Mouse (Mus musculus): ENCODE measurements around the gene Olfr481. TPM values are rescaled to one million over a fixed set of nuclear protein-coding genes. Genes with fewer than 3 reads are reported as not detected.

Gene Olfr481
- total RNA-seq (2021), result not detected
- long read RNA-seq, experiment 1, result 0 reads
- long read RNA-seq, experiment 2, result 0 reads

GRCm38 (mm10) chr7:108079555-108079954 lies at the start of gene Olfr481:
TSS of gene Olfr481 (plus strand) at chr7:108079855.
- no peak for DNase-seq (ENCODE audit: low spot score in 2 of 2)

GRCm38 (mm10) chr7:108033889-108034288 lies 45.8 kb upstream of the Olfr481 start, which contains the start of gene Olfr478:
TSS of gene Olfr478 (minus strand) at chr7:108033989.
- no peak for DNase-seq (ENCODE audit: low spot score in 2 of 2)

- DNase-seq (ENCODE audit: low spot score in 2 of 2), result no peak
These were observed 29.3 kb upstream of the Olfr481 start, which contains the start of gene Olfr479 for GRCm38 (mm10) chr7:108050393-108050792. TSS of gene Olfr479 (plus strand) at chr7:108050693.

GRCm38 (mm10) chr7:108067246-108067645 lies 12.4 kb upstream of the Olfr481 start, which contains the start of gene Olfr480:
TSS of gene Olfr480 (minus strand) at chr7:108067346.
- no peak for DNase-seq (ENCODE audit: low spot score in 2 of 2)

GRCm38 (mm10) chr7:108097486-108097885 lies 17.8 kb downstream of the Olfr481 start, which contains the start of gene Olfr482:
TSS of gene Olfr482 (minus strand) at chr7:108097586.
- DNase-seq (ENCODE audit: low spot score in 2 of 2), result no peak

GRCm38 (mm10) chr7:108100549-108100948 lies 20.9 kb downstream of the Olfr481 start, which contains the start of gene Olfr483:
TSS of gene Olfr483 (plus strand) at chr7:108100849.
- no peak for DNase-seq (ENCODE audit: low spot score in 2 of 2)

- no peak for DNase-seq (ENCODE audit: low spot score in 2 of 2)
These were observed 41.0 kb downstream of the Olfr481 start for GRCm38 (mm10) chr7:108120681-108121080.

GRCm38 (mm10) chr7:108121416-108121815 lies 41.8 kb downstream of the Olfr481 start:
- DNase-seq (ENCODE audit: low spot score in 2 of 2), result no peak

- DNase-seq (ENCODE audit: low spot score in 2 of 2), result no peak
These were observed 47.7 kb downstream of the Olfr481 start, which contains the start of gene Olfr484 for GRCm38 (mm10) chr7:108127349-108127748. TSS of gene Olfr484 (minus strand) at chr7:108127449.

Other genes starting within 250 kb of the Olfr481 start
- gene Olfr470, start 232.4 kb upstream of the Olfr481 start, total RNA-seq (2021), result not detected
- gene Olfr472, start 182.0 kb upstream of the Olfr481 start, total RNA-seq (2021), result not detected
- not detected for gene Olfr473, start 149.4 kb upstream of the Olfr481 start, total RNA-seq (2021)
- gene Olfr474, start 125.2 kb upstream of the Olfr481 start, total RNA-seq (2021), result not detected
- not detected for gene Olfr476, start 115.1 kb upstream of the Olfr481 start, total RNA-seq (2021)
- not detected for gene Olfr477, start 93.2 kb upstream of the Olfr481 start, total RNA-seq (2021)
- not detected for gene Olfr478, start 45.9 kb upstream of the Olfr481 start, total RNA-seq (2021)
- gene Olfr479, start 29.2 kb upstream of the Olfr481 start, total RNA-seq (2021), result not detected
- not detected for gene Olfr480, start 12.5 kb upstream of the Olfr481 start, total RNA-seq (2021)
- gene Olfr482, start 17.7 kb downstream of the Olfr481 start, total RNA-seq (2021), result 1 to 10 TPM; 1.6 to 2.2 TPM
- gene Olfr483, start 21.0 kb downstream of the Olfr481 start, total RNA-seq (2021), result not detected
- gene Olfr484, start 47.6 kb downstream of the Olfr481 start, total RNA-seq (2021), result not detected
- not detected for gene Olfr485, start 80.0 kb downstream of the Olfr481 start, total RNA-seq (2021)
- gene Olfr486, start 92.9 kb downstream of the Olfr481 start, total RNA-seq (2021), result not detected
- gene Olfr487, start 134.8 kb downstream of the Olfr481 start, total RNA-seq (2021), result not detected
- gene Olfr488, start 178.5 kb downstream of the Olfr481 start, total RNA-seq (2021), result not detected
- not detected for gene Olfr490, start 209.1 kb downstream of the Olfr481 start, total RNA-seq (2021)
- not detected for gene Olfr491, start 233.6 kb downstream of the Olfr481 start, total RNA-seq (2021)
- gene Olfr492, start 243.8 kb downstream of the Olfr481 start, total RNA-seq (2021), result not detected

Measured in adrenal gland, postnatal 4 days (tissue).